Mouse (Mus musculus) hindbrain, embryonic 13.5 days (tissue): ENCODE measurements around the gene Afg3l1. TPM values are rescaled to one million over a fixed set of nuclear protein-coding genes. Genes with fewer than 3 reads are reported as not detected.
"Not testable (repeated sequence)": the region's sequence is repeated elsewhere in the genome, so short reads cannot be mapped to it uniquely, and the experiment has no call there.

Source experiments
- ATAC-seq: fragments of 200-750 bp; cut with Nextera tagmentation; 2 replicates; pipeline ENCODE4 v1.8.0; 2017; ENCODE audit warnings: moderate TSS enrichment; ENCODE audit not compliant: low FRiP score
- H3K27ac ChIP-seq: fragments of 300-500 bp; sonication (generic); 2 replicates; pipeline ENCODE4 v1.5.1; 2015; ENCODE audit warnings: inconsistent platforms, mild to moderate bottlenecking, moderate library complexity
- H3K27me3 ChIP-seq: fragments of 300-500 bp; sonication (generic); 2 replicates; pipeline ENCODE4 v1.6.1; 2015; ENCODE audit warnings: mild to moderate bottlenecking, inconsistent platforms
- H3K36me3 ChIP-seq: fragments of 300-500 bp; sonication (generic); 2 replicates; pipeline ENCODE4 v1.6.1; 2015; ENCODE audit warnings: mild to moderate bottlenecking, inconsistent platforms
- H3K4me1 ChIP-seq: fragments of 300-500 bp; sonication (generic); replicated peaks from 2 replicates; pipeline ENCODE4 v1.6.1; 2015; ENCODE audit warnings: inconsistent platforms
- H3K4me2 ChIP-seq: fragments of 300-500 bp; sonication (generic); 2 replicates; pipeline ENCODE4 v1.6.1; 2015; ENCODE audit warnings: inconsistent platforms, mild to moderate bottlenecking, moderate library complexity
- H3K4me3 ChIP-seq: fragments of 300-500 bp; sonication (generic); 2 replicates; pipeline ENCODE4 v1.5.1; 2015; ENCODE audit warnings: mild to moderate bottlenecking, inconsistent platforms
- H3K9ac ChIP-seq: fragments of 300-500 bp; sonication (generic); 2 replicates; pipeline ENCODE4 v1.6.1; 2015; ENCODE audit warnings: mild to moderate bottlenecking, inconsistent platforms
- H3K9me3 ChIP-seq: fragments of 300-500 bp; sonication (generic); 2 replicates; pipeline ENCODE4 v1.6.1; 2016; ENCODE audit warnings: inconsistent platforms
- WGBS: fragments of 180-500 bp; shearing (Covaris S2); methylation state at CpG from one replicate; pipeline ENCODE4 v1.1.7; 2015; 5-methylcytosine and 5-hydroxymethylcytosine counted together
- polyA plus RNA-seq: library from polyadenylated mRNA; unstranded; fragments of >200 nt; fragmentation: Nextera tagmentation; extraction: Ambion mirVana; gene quantifications from 2 replicates; pipeline ENCODE4 v1.2.1, GENCODE M21; 2015

Gene Afg3l1
- polyA plus RNA-seq, 1 experiment from 2014 or later = 57.8 TPM

- Histone ChIP-seq H3K36me3 (peaks cover 54% of the 10 kb centered on the region), H3K9me3 (no peaks in the 10 kb centered on the region), H3K9ac (no peak overlapping the region), H3K4me1 (no peaks in the 10 kb centered on the region), H3K4me3 (no peak overlapping the region), H3K27ac (no peak overlapping the region), H3K27me3 (peaks cover 23% of the 10 kb centered on the region), H3K4me2 (no peak overlapping the region)
- 91% methylated on average over 9 of the region's 9 CpGs for WGBS
- no peak for ATAC-seq
Measured at GRCm38 (mm10) chr8:123536242-123536989, 58.7 kb downstream of the Afg3l1 start.

GRCm38 (mm10) chr8:123536990-123537380, 59.3 kb downstream of the Afg3l1 start:
- Histone ChIP-seq H3K36me3 (peaks cover 48% of the 10 kb centered on the region), H3K4me2 (no peak overlapping the region), H3K4me1 (no peaks in the 10 kb centered on the region), H3K27ac (no peak overlapping the region), H3K9ac (no peak overlapping the region), H3K4me3 (no peak overlapping the region), H3K27me3 (peaks cover 23% of the 10 kb centered on the region), H3K9me3 (no peaks in the 10 kb centered on the region)
- WGBS = 24% methylated on average over 10 of the region's 10 CpGs
- no peak for ATAC-seq

GRCm38 (mm10) chr8:123537641-123538040, 59.9 kb downstream of the Afg3l1 start:
- not testable (repeated sequence) for H3K4me1 ChIP-seq, H3K9me3 ChIP-seq, ATAC-seq, H3K27ac ChIP-seq, H3K4me3 ChIP-seq, H3K4me2 ChIP-seq, H3K9ac ChIP-seq
- Histone ChIP-seq H3K27me3 (peaks cover 23% of the 10 kb centered on the region), H3K36me3 (peaks cover 42% of the 10 kb centered on the region)
- WGBS = 77% methylated on average over 8 of the region's 14 CpGs

Other genes with a start within 250 kb of the Afg3l1 start
- 4.1 and 4.4 TPM in 2 replicates for gene Spata2l, start 241.7 kb upstream of the Afg3l1 start, polyA plus RNA-seq
- gene Zfp276, start 223.7 kb upstream of the Afg3l1 start, polyA plus RNA-seq = 24.3 and 26.0 TPM in 2 replicates
- gene Vps9d1, start 223.6 kb upstream of the Afg3l1 start, polyA plus RNA-seq = 51.1 and 52.9 TPM in 2 replicates
- gene Fanca, start 159.3 kb upstream of the Afg3l1 start, polyA plus RNA-seq = 7.8 and 11.1 TPM in 2 replicates
- gene Spire2, start 145.2 kb upstream of the Afg3l1 start, polyA plus RNA-seq = 39.1 and 39.6 TPM in 2 replicates
- 273 and 284 TPM in 2 replicates for gene Tcf25, start 104.2 kb upstream of the Afg3l1 start, polyA plus RNA-seq
- 0.17 TPM in 2 replicates for gene Mc1r, start 70.8 kb upstream of the Afg3l1 start, polyA plus RNA-seq
- gene Tubb3, start 66.5 kb upstream of the Afg3l1 start, polyA plus RNA-seq = 1,817 and 1,895 TPM in 2 replicates
- gene Def8, start 54.4 kb upstream of the Afg3l1 start, polyA plus RNA-seq = 42.2 and 44.3 TPM in 2 replicates
- gene Dbndd1, start 37.6 kb downstream of the Afg3l1 start, polyA plus RNA-seq = 85.6 and 93.6 TPM in 2 replicates
- gene Gas8, start 40.9 kb downstream of the Afg3l1 start, polyA plus RNA-seq = 42.5 and 44.8 TPM in 2 replicates
- 11.3 and 12.2 TPM in 2 replicates for gene Rhou, start 176.0 kb downstream of the Afg3l1 start, polyA plus RNA-seq